Mouse (Mus musculus) lung, adult 18-20 months (tissue): ENCODE measurements around the gene Rasl11b.

ENCODE experiments used
- DNase-seq, 2 experiments: peaks; one replicate each; pipeline ENCODE4 v3.0.0; 2022; ENCODE audit warnings: mixed read lengths in 2 of 2

The Rasl11b gene

DNA sequence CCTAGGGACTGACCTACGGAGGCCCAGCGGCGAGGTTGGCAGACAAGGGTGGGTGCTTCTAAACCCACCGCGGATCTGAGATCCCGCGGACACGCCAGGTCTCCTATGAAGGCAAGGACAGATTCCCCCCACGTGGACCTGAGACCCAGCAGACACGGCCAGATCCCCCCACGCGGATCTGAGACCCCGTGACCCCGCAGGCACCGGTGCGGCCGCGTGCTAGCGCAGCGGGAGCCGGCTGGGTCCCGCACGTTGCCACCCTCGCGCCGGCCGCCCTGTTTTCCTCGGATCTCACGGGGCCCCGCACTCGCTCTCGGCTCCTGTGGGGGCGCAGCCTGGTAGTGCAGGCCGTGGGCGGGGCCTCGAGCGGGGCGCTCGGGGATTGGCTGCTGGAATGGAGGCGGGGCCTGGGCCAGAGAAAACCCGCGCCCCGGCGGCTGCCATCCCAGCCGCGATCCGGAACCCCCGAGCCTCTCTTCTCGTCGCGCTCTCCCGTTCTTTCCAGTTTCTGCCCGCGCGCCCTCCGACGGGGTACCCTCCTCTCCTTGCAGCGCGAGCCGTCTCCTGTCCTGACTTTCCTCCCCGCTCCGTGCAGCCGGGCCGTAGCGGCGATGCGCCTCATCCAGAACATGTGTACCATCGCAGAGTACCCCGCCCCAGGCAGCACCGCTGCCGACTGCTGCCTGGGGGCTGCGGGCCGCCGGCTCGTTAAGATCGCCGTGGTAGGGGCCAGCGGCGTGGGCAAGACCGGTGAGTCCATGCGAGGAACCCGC is at the start of gene Rasl11b:
Gene Rasl11b, plus strand, starts transcription at position 446 of the 773 bp plus-strand sequence.
- DNase-seq = peak; percentile 90 to 92

GRCm38 (mm10) chr5:74147631-74148030 is 47.5 kb upstream of the Rasl11b start:
- peak in 1 of 2 experiments; percentile 14 for DNase-seq

GRCm38 (mm10) chr5:74149975-74150374 is 45.1 kb upstream of the Rasl11b start:
- peak; percentile 63 to 71 for DNase-seq

DNA sequence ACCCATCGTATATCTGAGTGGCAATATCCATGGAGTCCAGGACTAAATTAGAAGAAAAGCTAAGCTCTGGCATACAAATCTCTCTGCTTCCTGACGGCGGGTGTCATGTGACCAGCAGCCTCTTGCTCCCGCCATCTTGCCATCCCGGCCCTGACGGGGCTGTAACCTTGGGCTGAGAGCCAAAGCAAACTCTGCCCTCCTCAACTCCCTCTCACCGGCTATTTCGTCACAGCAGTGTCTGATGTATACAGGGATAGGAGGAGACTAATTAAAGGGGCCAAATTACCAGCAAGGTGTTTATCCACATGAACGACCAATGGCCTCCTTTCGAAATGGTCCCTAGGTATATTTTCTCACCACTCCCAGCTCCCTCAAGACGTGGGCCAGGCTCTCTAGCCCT is 43.3 kb upstream of the Rasl11b start:
- peak; percentile 56 to 72 for DNase-seq

GRCm38 (mm10) chr5:74155860-74156351 is 39.2 kb upstream of the Rasl11b start:
- no peak for DNase-seq

DNA sequence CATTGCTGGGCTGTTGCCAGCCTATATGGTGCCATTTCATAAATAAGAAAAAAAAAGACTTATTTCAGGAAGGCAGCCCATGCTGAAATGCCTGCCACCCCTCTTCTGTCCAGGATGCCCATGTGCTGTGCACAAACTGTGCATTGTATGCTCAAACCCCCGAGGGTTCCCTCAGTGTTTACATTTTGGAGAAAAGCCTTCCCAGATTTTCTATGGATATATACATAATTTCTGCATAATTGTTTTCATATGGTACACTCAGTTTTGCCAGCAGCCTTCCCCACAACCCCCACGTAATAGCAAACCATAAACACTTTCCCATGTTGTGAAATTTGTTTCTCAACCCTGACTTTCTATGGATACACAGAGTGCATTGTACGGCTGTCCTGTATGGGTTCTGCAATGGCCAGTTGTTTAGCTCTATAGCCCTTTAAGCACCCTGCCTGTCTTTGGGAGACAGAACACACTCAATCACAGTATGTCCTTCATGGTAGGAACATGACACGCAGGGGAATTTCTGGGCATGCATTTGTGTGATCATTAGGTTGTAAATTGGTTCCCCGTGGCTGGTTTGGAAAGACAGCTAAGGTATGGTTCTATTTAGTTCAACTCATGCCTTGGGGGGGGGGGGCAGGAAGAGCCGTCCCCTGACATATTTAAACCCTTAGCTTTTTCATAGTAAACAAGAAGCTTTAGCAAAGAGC is 36.0 kb upstream of the Rasl11b start:
- DNase-seq = no peak

- DNase-seq = peak in 1 of 2 experiments; percentile 43
These were observed 35.2 kb upstream of the Rasl11b start for GRCm38 (mm10) chr5:74159906-74160305.

DNA sequence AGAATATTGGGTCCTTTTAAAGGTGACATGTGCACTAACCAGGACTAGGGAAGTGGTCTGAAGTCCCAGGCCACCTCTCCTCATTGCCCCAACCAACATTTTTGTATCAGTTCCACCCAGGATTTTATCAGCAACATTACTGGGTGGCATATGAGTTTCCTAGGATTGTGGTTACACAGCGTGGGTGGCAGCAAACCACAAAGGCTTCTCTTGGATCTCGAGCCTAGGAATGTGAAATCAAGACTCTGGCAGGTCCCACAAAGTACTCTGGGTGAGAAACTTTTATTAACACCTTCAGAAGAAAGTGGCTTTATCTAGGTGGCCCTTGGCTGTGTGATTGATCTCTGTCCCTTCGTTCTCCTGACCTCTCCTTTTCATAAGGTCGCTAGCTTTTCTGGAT is 34.7 kb upstream of the Rasl11b start:
- no peak for DNase-seq

- DNase-seq = peak; percentile 86 to 93
These were observed 33.7 kb upstream of the Rasl11b start for GRCm38 (mm10) chr5:74161297-74161926.

DNA sequence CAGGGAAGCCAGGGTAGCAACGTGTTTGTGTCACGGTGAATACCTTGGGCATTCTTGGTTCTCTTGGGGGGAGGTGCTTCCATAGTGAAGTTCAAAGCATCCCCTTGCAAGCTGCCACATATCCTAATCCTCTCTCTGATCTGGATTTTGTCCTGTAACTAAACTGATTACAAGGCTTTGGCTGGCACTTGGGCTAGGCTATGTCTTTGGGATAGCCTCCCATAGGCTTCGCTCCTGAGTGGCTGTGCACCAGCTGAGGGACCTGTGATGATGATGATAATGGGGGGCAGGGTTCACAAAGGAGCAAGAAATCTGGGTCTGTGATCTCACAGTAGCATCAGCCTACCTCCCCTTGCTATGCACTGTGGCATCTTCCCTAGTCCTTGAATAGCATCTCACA is 33.1 kb upstream of the Rasl11b start:
- no peak for DNase-seq

GRCm38 (mm10) chr5:74163141-74163540 is 31.9 kb upstream of the Rasl11b start:
- DNase-seq = no peak

GRCm38 (mm10) chr5:74164547-74164946 is 30.5 kb upstream of the Rasl11b start:
- no peak for DNase-seq

DNA sequence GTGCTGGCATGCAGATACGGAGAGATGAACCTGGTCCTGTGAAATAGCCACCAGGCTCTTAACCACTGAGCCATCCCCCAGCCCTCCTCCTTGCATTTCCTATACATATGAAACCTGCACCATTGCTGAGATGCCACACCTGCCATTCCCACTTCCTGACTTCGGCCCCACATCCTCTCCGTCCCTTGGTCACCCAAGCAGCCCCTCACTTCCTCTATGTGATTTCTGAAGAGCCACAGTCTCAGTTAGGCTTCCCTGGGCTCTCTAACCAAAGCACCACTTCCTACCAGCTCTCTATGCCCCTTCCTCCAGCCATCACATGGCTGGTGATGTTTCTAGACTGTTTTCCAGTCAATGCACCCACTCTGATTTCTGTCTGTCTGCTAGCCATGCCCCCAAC is 28.4 kb upstream of the Rasl11b start:
- no peak for DNase-seq

GRCm38 (mm10) chr5:74168085-74168484 is 27.0 kb upstream of the Rasl11b start:
- no peak for DNase-seq

DNA sequence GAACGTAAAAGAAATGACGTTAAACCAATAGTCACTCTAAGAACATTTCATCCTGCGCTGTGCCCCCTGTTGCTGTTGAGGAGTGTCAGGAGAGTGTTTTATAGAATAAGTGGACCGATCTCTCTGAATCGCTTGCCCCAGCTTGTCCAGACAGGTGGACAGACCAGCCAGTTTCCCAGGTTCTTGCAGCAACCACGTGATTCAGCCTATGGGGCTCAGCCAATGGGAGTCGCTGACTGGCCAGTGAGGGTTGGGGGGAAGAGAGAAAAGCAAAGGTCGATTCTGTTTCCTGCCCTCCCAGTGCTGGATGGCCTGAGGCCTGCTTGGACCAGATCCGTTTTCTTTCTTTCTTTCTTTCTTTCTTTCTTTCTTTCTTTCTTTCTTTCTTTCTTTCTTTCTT is 23.3 kb upstream of the Rasl11b start:
- DNase-seq = no peak

GRCm38 (mm10) chr5:74172208-74172607 is 22.9 kb upstream of the Rasl11b start:
- peak in 1 of 2 experiments; percentile 47 for DNase-seq

DNA sequence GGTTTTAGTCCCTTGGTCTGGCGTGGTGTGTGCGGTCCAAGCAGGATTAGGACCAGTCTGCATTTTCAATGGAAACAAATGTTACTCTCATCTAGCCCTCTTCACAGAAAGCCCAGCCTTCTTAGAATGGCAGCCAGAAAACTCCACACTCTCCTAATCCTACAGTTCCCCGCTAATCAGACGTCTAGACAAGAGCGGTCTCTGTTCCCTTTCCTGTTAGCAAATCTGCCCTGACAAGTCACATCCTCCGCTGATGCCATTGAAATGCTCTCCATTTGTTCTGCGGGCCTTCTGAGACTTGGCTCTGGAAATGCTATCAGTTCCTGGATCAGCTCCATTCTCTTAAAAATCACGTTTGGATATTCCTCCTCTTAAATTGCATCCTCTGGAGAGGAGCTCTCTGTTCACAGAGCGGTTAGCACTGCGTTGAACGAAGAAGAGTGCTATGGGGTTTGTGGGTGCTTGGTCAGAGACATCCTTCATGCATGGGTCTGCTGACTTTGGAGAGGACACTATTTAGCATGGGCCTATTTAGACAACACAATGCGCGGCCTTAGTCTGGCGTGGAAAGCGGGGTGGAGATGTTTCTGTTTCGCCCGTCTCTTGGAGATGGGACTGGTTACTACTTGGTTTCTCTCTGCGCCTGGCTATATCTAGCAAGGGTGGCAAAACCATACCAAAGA is 21.8 kb upstream of the Rasl11b start:
- no peak for DNase-seq

DNA sequence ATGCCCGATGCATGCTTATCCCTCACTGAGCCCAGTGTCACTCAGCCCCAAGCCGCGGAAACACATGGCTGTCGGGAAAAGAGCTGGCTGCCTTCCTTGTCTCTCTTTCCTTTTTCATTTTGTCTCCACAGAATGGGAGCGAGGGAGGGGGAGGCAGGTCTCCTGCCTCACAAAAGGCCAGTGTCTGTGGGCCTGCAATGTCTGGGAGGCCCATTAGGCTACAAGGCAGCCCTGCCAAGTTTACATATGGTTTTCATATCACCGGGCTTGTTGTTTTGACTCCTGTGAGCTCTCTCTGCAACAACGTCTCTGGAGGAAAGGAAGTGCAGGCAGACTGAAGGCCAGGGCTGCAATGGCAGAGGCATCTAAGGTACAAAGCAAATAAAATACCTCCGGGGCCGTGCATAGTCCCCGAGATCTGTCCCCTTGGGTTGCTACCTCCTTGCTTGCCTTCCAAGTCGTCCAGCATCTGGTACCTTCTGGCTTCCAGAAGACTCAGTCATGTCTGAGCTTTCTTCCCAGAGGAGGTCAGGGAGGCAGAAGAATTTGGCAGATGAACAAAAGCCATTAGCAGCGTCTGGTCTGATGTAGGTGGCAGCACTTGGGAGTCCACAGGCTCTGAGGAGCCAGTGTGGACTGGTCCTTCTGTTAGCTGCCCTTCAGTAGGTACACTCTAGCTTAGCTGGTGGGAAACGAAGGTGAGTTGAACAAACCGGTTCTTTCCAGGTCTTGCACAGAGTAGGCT is 19.4 kb upstream of the Rasl11b start:
- no peak for DNase-seq

- DNase-seq = no peak
These were observed 14.9 kb upstream of the Rasl11b start for GRCm38 (mm10) chr5:74180216-74180615.

GRCm38 (mm10) chr5:74183118-74183517 is 12.0 kb upstream of the Rasl11b start:
- DNase-seq = peak in 1 of 2 experiments; percentile 54

DNA sequence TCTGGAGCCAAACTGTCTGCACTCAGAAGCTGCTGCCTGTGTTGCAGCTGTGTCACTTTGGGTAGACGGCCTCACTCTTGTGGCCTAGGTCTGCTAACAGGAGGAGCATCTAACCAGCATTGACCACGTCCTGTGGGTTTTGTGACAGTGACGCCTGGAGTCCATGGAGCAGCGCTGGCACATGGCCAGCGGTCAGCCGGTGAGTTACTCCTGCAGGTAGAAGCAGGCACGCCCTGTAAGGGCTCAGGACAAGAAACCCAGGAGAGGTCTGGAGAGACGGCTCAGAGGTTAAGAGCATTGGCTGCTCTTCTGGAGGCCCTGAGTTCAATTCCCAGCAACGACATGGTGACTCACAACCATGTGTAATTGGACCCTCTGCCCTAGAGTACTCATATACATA is 10.5 kb upstream of the Rasl11b start:
- DNase-seq = no peak

- no peak for DNase-seq
These were observed 7.0 kb upstream of the Rasl11b start for GRCm38 (mm10) chr5:74188076-74188475.
